Mouse (Mus musculus): Measurements from ENCODE around the gene Wif1. TPM values are rescaled to one million over a fixed set of nuclear protein-coding genes. Genes with fewer than 3 reads are reported as not detected.

Wif1 gene
- 1.2 and 2.5 TPM in 2 replicates for polyA plus RNA-seq (2016; fragmentation: Nextera tagmentation; extraction: Ambion mirVana)

GRCm38 (mm10) chr10:121033826-121034568 lies at the start of gene Wif1:
Gene Wif1 (plus strand): TSS chr10:121033960.
- WGBS, result under 1% methylated on average over 49 of the region's 49 CpGs
- Histone ChIP-seq H3K27me3 (ENCODE audit: insufficient read depth, poor library complexity, severe bottlenecking) (peaks cover 29% of the 10 kb centered on the region), H3K9me3 (no peaks in the 10 kb centered on the region), H3K4me1 (peaks cover 9% of the 10 kb centered on the region), H3K4me3 (peak within 1 kb of the TSS; percentile 68), H3K27ac (0 out of 2 replicates have a peak within 1 kb of the TSS, but pooled peaks have one; percentile 6), H3K36me3 (no peaks in the 10 kb centered on the region)
- peak; percentile 86 for DNase-seq (ENCODE audit: low spot score)

- WGBS, result 84% methylated on average over 2 of the region's 2 CpGs
- H3K4me1 ChIP-seq, result no peaks in the 10 kb centered on the region
- H3K36me3 ChIP-seq, result no peaks in the 10 kb centered on the region
- H3K9me3 ChIP-seq, result no peaks in the 10 kb centered on the region
- no peak overlapping the region for H3K27ac ChIP-seq
- H3K27me3 ChIP-seq (ENCODE audit: insufficient read depth, poor library complexity, severe bottlenecking), result no peaks in the 10 kb centered on the region
- no peak overlapping the region for H3K4me3 ChIP-seq
- no peak for DNase-seq (ENCODE audit: low spot score)
Observed at GRCm38 (mm10) chr10:121002135-121002534, 31.6 kb upstream of the Wif1 start.

- Histone ChIP-seq H3K27ac (no peak overlapping the region), H3K4me3 (no peak overlapping the region), H3K36me3 (no peaks in the 10 kb centered on the region), H3K27me3 (ENCODE audit: insufficient read depth, poor library complexity, severe bottlenecking) (no peaks in the 10 kb centered on the region), H3K4me1 (peaks cover 3% of the 10 kb centered on the region), H3K9me3 (no peaks in the 10 kb centered on the region)
- DNase-seq (ENCODE audit: low spot score), result no peak
- WGBS, result 73% methylated on average over 4 of the region's 4 CpGs
Observed at GRCm38 (mm10) chr10:121011496-121011895, 22.3 kb upstream of the Wif1 start.

- Histone ChIP-seq H3K9me3 (no peaks in the 10 kb centered on the region; the same call in 1 of the 2 replicates), H3K4me3 (peak overlapping the region; percentile 26; the same call in 1 of the 2 replicates), H3K36me3 (no peaks in the 10 kb centered on the region), H3K27ac (peak overlapping the region; percentile 49; the same call in 1 of the 2 replicates), H3K27me3 (ENCODE audit: insufficient read depth, poor library complexity, severe bottlenecking) (no peaks in the 10 kb centered on the region), H3K4me1 (peaks cover 13% of the 10 kb centered on the region)
- DNase-seq (ENCODE audit: low spot score), result no peak
- WGBS, result 58% methylated on average over 8 of the region's 8 CpGs
Observed at GRCm38 (mm10) chr10:121016291-121016690, 17.5 kb upstream of the Wif1 start.

- no peaks in the 10 kb centered on the region for H3K27me3 ChIP-seq (ENCODE audit: insufficient read depth, poor library complexity, severe bottlenecking)
- peak overlapping the region; percentile 26; the same call in 1 of the 2 replicates for H3K4me3 ChIP-seq
- WGBS, result 19% methylated on average over 18 of the region's 18 CpGs
- peak overlapping the region; percentile 49; the same call in 1 of the 2 replicates for H3K27ac ChIP-seq
- no peak for DNase-seq (ENCODE audit: low spot score)
- peaks cover 13% of the 10 kb centered on the region for H3K4me1 ChIP-seq
- H3K36me3 ChIP-seq, result no peaks in the 10 kb centered on the region
- H3K9me3 ChIP-seq, result no peaks in the 10 kb centered on the region; the same call in 1 of the 2 replicates
Observed at GRCm38 (mm10) chr10:121016711-121017503, 16.9 kb upstream of the Wif1 start.

GRCm38 (mm10) chr10:121022951-121023350 lies 10.8 kb upstream of the Wif1 start:
- 79% methylated on average over 5 of the region's 5 CpGs for WGBS
- DNase-seq (ENCODE audit: low spot score), result no peak
- Histone ChIP-seq H3K4me1 (no peaks in the 10 kb centered on the region), H3K27me3 (ENCODE audit: insufficient read depth, poor library complexity, severe bottlenecking) (no peaks in the 10 kb centered on the region), H3K4me3 (no peak overlapping the region), H3K9me3 (no peaks in the 10 kb centered on the region; the same call in 1 of the 2 replicates), H3K27ac (no peak overlapping the region), H3K36me3 (no peaks in the 10 kb centered on the region)

GRCm38 (mm10) chr10:121031802-121032201 lies 2.0 kb upstream of the Wif1 start:
- Histone ChIP-seq H3K4me1 (peaks cover 9% of the 10 kb centered on the region), H3K9me3 (no peaks in the 10 kb centered on the region), H3K4me3 (no peak overlapping the region), H3K27me3 (ENCODE audit: insufficient read depth, poor library complexity, severe bottlenecking) (peaks cover 29% of the 10 kb centered on the region), H3K27ac (no peak overlapping the region), H3K36me3 (no peaks in the 10 kb centered on the region)
- WGBS, result 15% methylated on average over 7 of the region's 7 CpGs
- no peak for DNase-seq (ENCODE audit: low spot score)

GRCm38 (mm10) chr10:121033128-121033791 lies 500 bp upstream of the Wif1 start:
- Histone ChIP-seq H3K4me1 (peaks cover 9% of the 10 kb centered on the region), H3K27ac (0 out of 2 replicates have a peak overlapping the region, but pooled peaks have one; percentile 6), H3K9me3 (no peaks in the 10 kb centered on the region), H3K36me3 (no peaks in the 10 kb centered on the region), H3K4me3 (peak overlapping the region; percentile 68), H3K27me3 (ENCODE audit: insufficient read depth, poor library complexity, severe bottlenecking) (peaks cover 29% of the 10 kb centered on the region)
- peak; percentile 93 for DNase-seq (ENCODE audit: low spot score)
- 1% methylated on average over 25 of the region's 25 CpGs for WGBS

- Histone ChIP-seq H3K4me1 (peaks cover 9% of the 10 kb centered on the region), H3K4me3 (peak overlapping the region; percentile 68), H3K9me3 (no peaks in the 10 kb centered on the region), H3K27ac (no peak overlapping the region), H3K27me3 (ENCODE audit: insufficient read depth, poor library complexity, severe bottlenecking) (peaks cover 29% of the 10 kb centered on the region), H3K36me3 (no peaks in the 10 kb centered on the region)
- 14% methylated on average over 5 of the region's 5 CpGs for WGBS
- no peak for DNase-seq (ENCODE audit: low spot score)
Observed at GRCm38 (mm10) chr10:121034569-121034947, 798 bp downstream of the Wif1 start.

GRCm38 (mm10) chr10:121038556-121039284 lies 5.0 kb downstream of the Wif1 start:
- no peaks in the 10 kb centered on the region for H3K9me3 ChIP-seq
- no peak for DNase-seq (ENCODE audit: low spot score)
- H3K4me1 ChIP-seq, result peaks cover 8% of the 10 kb centered on the region
- H3K4me3 ChIP-seq, result no peak overlapping the region
- H3K36me3 ChIP-seq, result no peaks in the 10 kb centered on the region
- H3K27ac ChIP-seq, result no peak overlapping the region
- 80% methylated on average over 4 of the region's 4 CpGs for WGBS
- H3K27me3 ChIP-seq (ENCODE audit: insufficient read depth, poor library complexity, severe bottlenecking), result peaks cover 20% of the 10 kb centered on the region

GRCm38 (mm10) chr10:121040911-121041310 lies 7.2 kb downstream of the Wif1 start:
- Histone ChIP-seq H3K27ac (no peak overlapping the region), H3K27me3 (ENCODE audit: insufficient read depth, poor library complexity, severe bottlenecking) (peaks cover 6% of the 10 kb centered on the region; the same call in 1 of the 2 replicates), H3K9me3 (no peaks in the 10 kb centered on the region), H3K36me3 (no peaks in the 10 kb centered on the region), H3K4me1 (no peaks in the 10 kb centered on the region), H3K4me3 (no peak overlapping the region)
- 77% methylated on average over 14 of the region's 14 CpGs for WGBS
- DNase-seq (ENCODE audit: low spot score), result no peak

- no peak for DNase-seq (ENCODE audit: low spot score)
- WGBS, result 78% methylated on average over 10 of the region's 10 CpGs
- Histone ChIP-seq H3K27me3 (ENCODE audit: insufficient read depth, poor library complexity, severe bottlenecking) (no peaks in the 10 kb centered on the region), H3K4me3 (no peak overlapping the region), H3K4me1 (no peaks in the 10 kb centered on the region), H3K27ac (no peak overlapping the region), H3K9me3 (no peaks in the 10 kb centered on the region), H3K36me3 (no peaks in the 10 kb centered on the region)
Observed at GRCm38 (mm10) chr10:121047440-121047839, 13.7 kb downstream of the Wif1 start.
